Mouse (Mus musculus): ENCODE results near the gene Kcnk6. TPM values are rescaled to one million over a fixed set of nuclear protein-coding genes. Genes with fewer than 3 reads are reported as not detected.

Kcnk6 gene
- 4.2 TPM for polyA plus RNA-seq (2014; fragmentation: Illumina TruSeq; extraction: RNeasy Lipid Tissue Mini Kit (QIAGEN cat#74804); ENCODE audit: low read depth, low replicate concordance)

GRCm38 (mm10) chr7:29232247-29233013 is at the start of gene Kcnk6:
Kcnk6 (minus strand) TSS chr7:29232515.

GRCm38 (mm10) chr7:29281201-29282073 is 49.1 kb upstream of the Kcnk6 start, which contains the start of gene Spint2:
Spint2 (minus strand) TSS chr7:29281912.

DNA sequence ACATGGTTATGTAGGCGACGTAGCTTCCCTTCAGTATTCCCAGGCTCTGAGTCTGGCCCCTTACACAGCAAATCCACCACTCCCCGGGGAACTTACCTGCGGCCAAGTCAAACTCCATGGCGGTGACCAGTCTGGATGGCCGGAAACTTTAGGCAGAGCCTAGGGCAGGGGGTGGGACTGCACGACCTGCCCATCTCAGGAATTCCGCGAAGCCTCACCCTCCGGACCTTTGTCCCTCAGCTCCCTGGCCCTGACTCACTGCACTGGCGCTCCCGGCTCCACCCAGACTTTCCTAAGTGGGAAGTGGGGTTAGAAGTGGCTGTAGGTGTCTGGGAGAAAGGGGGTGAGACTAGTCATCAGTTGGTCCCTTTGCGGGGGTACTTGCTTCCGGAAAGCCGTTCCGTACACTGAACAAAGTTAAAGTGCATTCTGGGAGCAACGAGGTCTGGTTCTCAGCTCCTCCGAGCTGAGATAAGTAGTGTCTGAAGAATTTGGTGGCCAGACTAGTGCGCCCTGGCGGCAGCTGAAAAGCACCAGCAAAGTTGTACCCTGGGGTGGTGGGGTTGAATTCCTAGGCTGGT is 16.0 kb upstream of the Kcnk6 start, which contains the start of gene 2200002D01Rik:
2200002D01Rik (minus strand) TSS at position 206 of the 581 bp plus-strand sequence.

GRCm38 (mm10) chr7:29238019-29238967 is 6.0 kb upstream of the Kcnk6 start, which contains the start of gene Yif1b:
Yif1b (plus strand) TSS chr7:29238329.

GRCm38 (mm10) chr7:29213675-29214082 is 18.6 kb downstream of the Kcnk6 start, which contains the start of gene Catsperg1:
Catsperg1 (minus strand) TSS chr7:29214035.

DNA sequence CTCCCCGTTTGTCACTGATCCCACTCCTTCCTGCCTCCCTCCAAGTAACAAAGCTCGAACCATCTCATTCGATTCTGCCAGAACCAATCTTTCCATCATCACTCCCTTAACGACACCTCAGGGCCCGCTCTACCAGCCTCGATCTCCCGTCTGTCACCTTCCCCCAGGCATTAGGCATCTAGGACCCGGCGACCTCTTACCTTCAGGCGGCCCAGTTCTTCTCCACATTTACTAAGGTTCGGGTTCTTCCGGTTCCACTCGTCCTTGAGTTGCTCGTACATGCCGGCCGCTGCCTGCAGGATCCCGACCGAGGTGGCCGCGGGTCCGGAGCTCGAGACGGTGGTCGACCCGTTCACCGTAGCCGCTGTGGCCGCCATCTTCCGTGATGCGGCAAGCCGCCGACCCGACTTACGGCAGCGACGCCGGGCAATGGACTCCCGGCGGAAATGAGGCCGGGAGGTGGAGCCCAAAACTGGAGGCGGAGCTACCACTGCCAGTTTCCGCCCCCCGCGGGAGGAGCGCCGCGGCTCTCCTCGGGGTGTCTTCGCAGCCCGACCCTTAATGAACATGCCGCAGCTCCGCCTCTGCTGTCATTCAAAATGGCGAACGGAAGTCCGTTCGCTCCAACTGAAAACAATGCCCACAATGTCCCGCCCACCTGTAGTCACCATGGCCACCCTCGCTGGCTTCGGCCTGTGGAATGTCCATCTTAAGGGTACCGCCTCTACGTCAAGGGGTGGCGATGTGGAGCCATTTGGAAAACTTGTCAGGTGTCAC is 52.0 kb downstream of the Kcnk6 start, which contains the start of gene Psmd8:
Psmd8 (minus strand) TSS at position 625 of the 777 bp plus-strand sequence.

Other genes with a start within 250 kb of the Kcnk6 start
- gene Ryr1, start 107.3 kb downstream of the Kcnk6 start, polyA plus RNA-seq (2014; fragmentation: Illumina TruSeq; extraction: RNeasy Lipid Tissue Mini Kit (QIAGEN cat#74804); ENCODE audit: low read depth, low replicate concordance), result 0.19 TPM
- 5.3 TPM for gene Rasgrp4, start 97.7 kb downstream of the Kcnk6 start, polyA plus RNA-seq (2014; fragmentation: Illumina TruSeq; extraction: RNeasy Lipid Tissue Mini Kit (QIAGEN cat#74804); ENCODE audit: low read depth, low replicate concordance)
- gene Fam98c, start 76.3 kb downstream of the Kcnk6 start, polyA plus RNA-seq (2014; fragmentation: Illumina TruSeq; extraction: RNeasy Lipid Tissue Mini Kit (QIAGEN cat#74804); ENCODE audit: low read depth, low replicate concordance), result 29.7 TPM
- gene Ggn, start 62.3 kb downstream of the Kcnk6 start, polyA plus RNA-seq (2014; fragmentation: Illumina TruSeq; extraction: RNeasy Lipid Tissue Mini Kit (QIAGEN cat#74804); ENCODE audit: low read depth, low replicate concordance), result 7.8 TPM
- gene Spred3, start 62.1 kb downstream of the Kcnk6 start, polyA plus RNA-seq (2014; fragmentation: Illumina TruSeq; extraction: RNeasy Lipid Tissue Mini Kit (QIAGEN cat#74804); ENCODE audit: low read depth, low replicate concordance), result 4.9 TPM
- 144 TPM for gene Psmd8, start 51.8 kb downstream of the Kcnk6 start, polyA plus RNA-seq (2014; fragmentation: Illumina TruSeq; extraction: RNeasy Lipid Tissue Mini Kit (QIAGEN cat#74804); ENCODE audit: low read depth, low replicate concordance)
- gene Catsperg1, start 18.5 kb downstream of the Kcnk6 start, polyA plus RNA-seq (2014; fragmentation: Illumina TruSeq; extraction: RNeasy Lipid Tissue Mini Kit (QIAGEN cat#74804); ENCODE audit: low read depth, low replicate concordance), result 10.8 TPM
- 70.2 TPM for gene Yif1b, start 5.8 kb upstream of the Kcnk6 start, polyA plus RNA-seq (2014; fragmentation: Illumina TruSeq; extraction: RNeasy Lipid Tissue Mini Kit (QIAGEN cat#74804); ENCODE audit: low read depth, low replicate concordance)
- 3.5 TPM for gene 2200002D01Rik, start 16.0 kb upstream of the Kcnk6 start, polyA plus RNA-seq (2014; fragmentation: Illumina TruSeq; extraction: RNeasy Lipid Tissue Mini Kit (QIAGEN cat#74804); ENCODE audit: low read depth, low replicate concordance)
- gene Spint2, start 49.4 kb upstream of the Kcnk6 start, polyA plus RNA-seq (2014; fragmentation: Illumina TruSeq; extraction: RNeasy Lipid Tissue Mini Kit (QIAGEN cat#74804); ENCODE audit: low read depth, low replicate concordance), result 454 TPM
- gene Ppp1r14a, start 56.8 kb upstream of the Kcnk6 start, polyA plus RNA-seq (2014; fragmentation: Illumina TruSeq; extraction: RNeasy Lipid Tissue Mini Kit (QIAGEN cat#74804); ENCODE audit: low read depth, low replicate concordance), result 12.8 TPM
- gene Dpf1, start 71.4 kb upstream of the Kcnk6 start, polyA plus RNA-seq (2014; fragmentation: Illumina TruSeq; extraction: RNeasy Lipid Tissue Mini Kit (QIAGEN cat#74804); ENCODE audit: low read depth, low replicate concordance), result 2.1 TPM